Mouse (Mus musculus) testis, adult 2 months (tissue): ENCODE data around the gene Atf6.

ENCODE experiments used
- CTCF ChIP-seq: fragments of 200-500 bp; IDR thresholded peaks from 2 replicates; pipeline ENCODE4 v1.5.1; 2012; ENCODE audit warnings: low read depth, mild to moderate bottlenecking, inconsistent platforms, low read length, moderate library complexity; ENCODE audit not compliant: control insufficient read depth, insufficient read depth, insufficient replicate concordance
- POLR2A ChIP-seq: fragments of 200-500 bp; IDR thresholded peaks from 2 replicates; pipeline ENCODE4 v1.6.1; 2012; ENCODE audit warnings: low read depth, mild to moderate bottlenecking, inconsistent platforms, low read length, moderate library complexity; ENCODE audit not compliant: control insufficient read depth

DNA sequence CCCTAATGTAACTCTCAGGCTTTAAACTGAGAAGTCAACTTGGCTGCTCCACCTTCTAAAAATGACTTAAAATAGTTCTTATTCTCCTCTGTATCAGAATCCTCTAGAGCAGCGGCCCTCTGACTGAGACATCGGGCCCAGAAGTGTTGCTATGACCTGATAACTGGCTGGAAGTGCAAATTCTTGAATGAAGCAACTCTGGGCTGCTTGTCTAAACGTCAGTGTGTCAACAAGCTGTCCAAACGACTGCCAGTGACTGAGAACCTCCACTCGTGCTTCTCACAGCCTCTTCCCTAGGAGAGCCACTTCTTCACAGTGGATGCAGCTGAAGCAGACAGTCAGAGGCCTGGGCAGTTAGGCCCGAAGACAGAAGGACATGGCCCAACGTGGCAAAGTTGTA lies 64.9 kb downstream of the Atf6 start:
- no peak for TF ChIP-seq POLR2A
- no peak for TF ChIP-seq CTCF
